Mouse (Mus musculus): ENCODE measurements around the gene Gga2. TPM values are rescaled to one million over a fixed set of nuclear protein-coding genes. Genes with fewer than 3 reads are reported as not detected.

The Gga2 gene
- total RNA-seq, 2 experiments from 2014 or later = 21.3 to 27.3 TPM

DNA sequence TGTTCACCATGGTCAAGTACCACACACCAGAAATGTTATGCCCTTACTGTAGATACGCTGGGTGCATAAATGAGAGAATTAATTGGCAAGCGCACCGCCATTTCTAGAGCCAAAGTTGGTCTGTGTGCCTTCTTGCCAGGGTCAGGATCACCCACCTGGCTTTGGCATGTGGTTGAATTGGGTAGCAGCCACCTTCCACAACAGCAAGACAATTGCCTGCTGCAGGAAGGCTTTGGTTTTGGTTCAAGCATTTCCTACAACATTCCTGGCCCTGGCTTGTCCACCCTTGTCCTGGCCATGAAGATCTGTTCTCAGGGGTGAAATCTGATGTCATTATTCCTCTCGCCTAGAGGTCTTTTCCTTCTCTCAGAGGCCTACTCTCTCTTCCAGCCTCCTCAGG, 8.7 kb downstream of the Gga2 start:
- DNase-seq = no peak

DNA sequence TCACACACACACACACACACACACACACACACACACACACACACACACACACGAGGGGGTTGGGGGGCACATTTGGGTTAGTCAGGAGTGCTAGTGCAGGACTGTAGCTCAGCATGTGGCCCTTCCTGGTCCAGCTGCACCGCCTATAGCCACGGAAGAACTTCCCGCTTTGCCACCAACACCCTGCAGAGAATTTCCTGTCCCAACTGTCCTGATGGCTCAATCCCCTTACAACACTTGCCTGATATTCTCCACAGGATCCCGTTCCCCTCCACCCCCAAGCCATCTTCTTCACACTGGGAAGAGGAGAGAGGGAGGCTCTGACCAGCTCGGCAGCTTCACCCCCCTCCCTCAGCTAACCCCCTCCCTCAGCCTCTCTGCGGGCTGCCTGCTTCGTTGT, 20.6 kb downstream of the Gga2 start:
- DNase-seq = no peak

DNA sequence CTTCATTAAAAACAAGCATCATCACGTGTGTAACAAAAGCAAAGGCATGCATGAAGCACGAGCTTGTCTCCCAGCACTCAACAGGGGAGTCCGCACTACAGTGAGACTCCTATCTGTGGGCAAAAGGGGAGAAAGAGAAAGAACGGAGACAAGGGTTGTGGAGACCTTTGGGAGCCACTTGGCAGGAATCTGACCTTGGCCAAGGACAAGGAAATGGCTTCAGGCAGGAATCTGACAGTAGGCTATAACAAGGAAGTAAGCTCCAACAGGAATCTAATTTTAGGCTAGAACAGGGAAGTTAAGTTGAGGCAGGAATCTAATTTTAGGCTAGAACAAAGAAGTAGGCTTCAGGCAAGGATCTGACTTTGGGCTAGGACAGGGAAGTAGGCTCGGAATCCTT, 25.1 kb downstream of the Gga2 start:
- no peak for DNase-seq

GRCm38 (mm10) chr7:121981307-121981871, 39.6 kb downstream of the Gga2 start, which contains the start of gene Cog7:
Gene Cog7, minus strand, starts transcription at chr7:121981711.
- peak; percentile 95 for DNase-seq

DNA sequence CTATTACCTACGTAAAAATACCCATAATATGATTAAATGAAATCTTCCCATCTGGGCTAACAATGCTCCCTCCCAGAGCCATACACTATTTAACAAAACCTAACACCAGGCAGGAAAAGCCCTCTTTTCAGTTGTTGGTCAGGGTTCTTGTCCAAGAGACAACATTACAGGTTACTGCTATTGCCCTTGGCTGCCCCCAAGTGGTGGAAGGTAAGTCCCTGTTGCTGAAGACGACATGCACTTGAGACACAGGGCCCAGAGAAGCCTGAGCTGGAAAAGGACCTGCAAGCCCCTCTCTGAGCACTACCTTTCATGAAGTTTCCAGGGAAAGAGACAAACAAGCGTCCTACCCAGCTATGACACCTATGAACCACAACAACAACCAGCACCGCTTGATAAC, 46.0 kb downstream of the Gga2 start:
- peak; percentile 52 for DNase-seq

GRCm38 (mm10) chr7:121971698-121972097, 49.3 kb downstream of the Gga2 start:
- no peak for DNase-seq

GRCm38 (mm10) chr7:121970250-121970649, 50.8 kb downstream of the Gga2 start:
- no peak for DNase-seq

DNA sequence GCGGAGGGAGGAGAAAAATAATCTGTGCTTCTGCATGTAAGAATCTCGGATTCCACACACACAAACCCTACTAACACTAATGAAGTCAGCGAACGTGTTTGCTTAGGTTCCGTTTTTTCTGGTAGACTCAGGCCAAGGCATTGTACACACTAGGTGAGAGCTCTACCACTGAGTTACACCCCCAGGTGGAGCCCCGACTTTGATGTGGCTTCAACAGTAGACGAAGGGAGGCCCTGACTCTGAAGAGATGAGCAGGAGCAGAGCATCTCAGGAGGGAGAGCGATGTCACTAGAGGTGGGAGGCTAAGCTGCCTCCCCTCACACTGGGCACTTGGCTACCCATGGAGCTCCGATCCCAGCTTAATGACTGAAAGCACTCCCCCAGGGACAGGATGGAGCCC, 52.2 kb downstream of the Gga2 start:
- DNase-seq = no peak

- no peak for DNase-seq
Observed at GRCm38 (mm10) chr7:121968242-121968641, 52.8 kb downstream of the Gga2 start.

GRCm38 (mm10) chr7:121966169-121966568, 54.9 kb downstream of the Gga2 start:
- no peak for DNase-seq

DNA sequence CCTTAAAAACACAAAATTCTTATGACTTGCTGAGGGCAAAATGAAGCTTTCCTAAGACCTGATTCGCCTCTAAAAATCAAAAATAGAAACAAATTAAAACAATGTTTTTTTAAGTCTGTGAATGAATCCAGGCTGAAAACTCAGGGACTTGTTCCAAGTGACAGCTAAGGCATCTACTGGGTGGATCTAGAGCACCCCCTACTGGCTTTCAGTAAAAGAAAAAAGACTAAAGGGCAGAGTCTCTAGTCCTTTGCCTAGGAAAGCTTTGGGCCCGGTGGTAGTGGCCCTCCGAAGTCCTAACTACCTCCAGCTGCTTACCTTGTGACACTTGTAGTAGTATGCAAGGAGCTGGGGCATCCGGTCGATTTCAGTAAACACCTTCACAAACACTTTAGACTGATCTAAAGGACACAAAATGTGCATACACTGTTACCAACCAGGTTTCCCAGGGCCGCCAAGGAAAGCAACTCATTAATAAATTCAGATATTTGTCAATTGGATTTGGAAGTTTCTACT, 57.1 kb downstream of the Gga2 start:
- no peak for DNase-seq

DNA sequence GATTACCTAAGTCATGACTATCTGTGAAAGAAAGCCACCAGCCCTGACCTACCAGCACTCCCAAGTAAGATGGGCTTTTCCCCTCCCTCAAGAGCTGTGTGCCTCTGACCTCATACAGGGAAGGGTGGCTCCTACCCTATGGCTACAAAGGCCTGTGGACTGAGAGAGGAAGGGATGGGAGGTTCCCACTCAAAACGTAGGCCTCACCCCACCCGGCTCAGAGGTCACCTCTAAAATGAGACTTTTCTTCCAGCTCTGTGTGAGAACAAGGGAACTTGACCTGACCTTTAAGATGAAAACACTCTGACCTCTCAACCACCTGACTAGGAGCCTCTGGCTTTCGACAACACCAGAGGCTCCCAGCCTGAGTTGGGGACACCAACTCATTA, 58.5 kb downstream of the Gga2 start:
- DNase-seq = no peak

DNA sequence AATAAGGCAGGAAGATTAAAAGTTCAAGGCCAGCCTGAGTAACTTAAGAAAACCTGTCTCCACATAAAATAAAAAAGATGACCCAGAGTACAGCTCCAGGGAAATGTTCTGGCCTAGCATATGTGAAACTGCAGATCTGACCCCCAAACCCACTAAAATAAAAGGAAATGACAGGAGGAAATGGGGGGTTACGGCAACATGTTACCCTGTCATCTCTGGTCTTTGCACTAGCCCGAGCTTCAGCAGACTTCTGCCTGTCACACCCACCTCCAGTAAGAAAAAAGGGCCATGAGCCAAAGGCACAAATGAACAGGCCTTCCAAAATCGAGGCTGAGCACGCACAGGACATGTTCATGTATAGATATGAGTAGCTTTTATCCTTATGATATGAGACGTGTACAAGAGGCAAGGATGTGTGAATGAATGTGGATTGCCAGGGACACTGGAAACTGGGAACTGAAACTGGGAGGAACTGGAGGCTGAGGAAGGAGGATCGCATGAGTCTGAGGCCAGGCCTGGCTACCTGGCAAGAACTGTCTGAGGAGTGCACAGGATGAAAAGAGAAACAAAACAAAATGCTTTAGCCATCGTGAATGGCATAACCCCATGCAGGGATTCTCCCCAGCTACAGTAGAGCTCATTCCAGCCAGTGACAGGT, 59.0 kb downstream of the Gga2 start:
- no peak for DNase-seq

GRCm38 (mm10) chr7:121955802-121956201, 65.2 kb downstream of the Gga2 start:
- DNase-seq = no peak

DNA sequence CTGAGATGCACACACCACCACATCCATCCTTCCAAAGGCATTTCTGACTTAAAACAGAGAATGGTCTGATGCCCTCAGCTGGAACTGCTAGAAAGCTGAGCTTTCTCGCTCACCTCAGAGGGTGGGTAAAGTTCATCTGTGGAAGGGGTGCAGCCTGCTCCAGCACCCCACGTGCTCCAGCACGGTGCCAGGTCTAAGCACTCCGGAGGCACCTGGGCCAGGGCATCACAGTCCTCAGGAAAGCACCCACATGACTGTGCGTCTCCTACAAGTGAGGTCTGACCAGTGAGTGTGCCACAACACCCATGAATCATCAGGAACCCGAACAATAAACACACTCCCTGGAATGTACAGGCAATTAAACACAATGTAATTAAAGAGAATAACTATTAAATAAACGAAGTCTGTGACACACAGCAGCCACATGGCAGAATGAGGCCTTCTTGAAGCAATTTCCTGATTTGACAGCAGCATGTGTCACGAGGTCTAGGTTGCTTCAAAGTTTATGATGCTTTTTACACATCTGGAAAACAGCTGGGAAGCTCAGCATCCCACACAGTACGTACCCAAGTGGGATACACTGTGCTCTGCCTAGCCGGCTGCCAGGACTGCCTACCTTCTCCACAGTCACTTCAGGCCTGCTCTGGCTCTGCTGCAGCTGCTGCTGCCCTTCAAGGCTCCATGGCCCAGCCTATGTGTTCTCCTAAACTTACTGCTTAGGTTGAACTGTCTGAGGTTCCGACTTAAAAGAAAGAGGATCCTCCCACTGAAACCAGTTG, 65.9 kb downstream of the Gga2 start:
- no peak for DNase-seq

DNA sequence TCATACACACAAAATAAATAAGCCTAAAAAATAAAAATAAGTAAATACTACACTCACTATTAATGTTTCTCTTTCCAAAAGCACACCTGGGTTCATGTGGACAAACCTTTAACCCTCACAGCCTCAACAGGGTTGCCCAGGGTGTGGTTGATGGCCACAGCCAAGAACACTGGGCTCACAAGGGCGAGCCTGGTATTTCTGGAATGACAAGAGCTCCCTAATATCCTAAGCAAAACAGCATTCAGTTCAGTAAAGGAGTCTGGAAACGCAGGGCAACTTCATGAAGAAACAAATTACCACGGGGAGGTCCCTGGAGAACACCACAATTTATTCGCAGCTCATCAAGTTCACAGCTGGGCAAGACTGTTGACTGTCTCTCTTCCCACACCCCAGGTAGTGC, 73.5 kb downstream of the Gga2 start:
- no peak for DNase-seq

DNA sequence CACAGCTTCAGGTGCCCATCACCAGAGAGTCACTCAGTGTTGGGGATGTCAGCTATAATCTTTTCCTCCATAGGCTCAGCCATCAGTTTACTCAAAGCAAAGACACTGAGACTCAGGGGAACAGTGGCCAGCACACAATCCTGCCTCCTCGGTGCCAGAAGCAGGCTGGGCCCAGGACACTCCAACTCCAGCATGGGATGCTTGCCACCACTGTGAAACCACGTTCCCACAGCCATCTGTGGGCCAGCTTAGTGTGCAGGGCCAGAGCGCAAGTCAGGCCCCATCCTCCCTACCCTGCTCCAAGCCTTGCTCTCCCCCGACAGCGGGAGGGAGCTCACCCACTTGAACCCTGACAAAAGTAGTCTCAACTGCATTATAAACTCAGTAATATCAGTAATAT, 74.8 kb downstream of the Gga2 start:
- no peak for DNase-seq

- no peak for DNase-seq
Observed at GRCm38 (mm10) chr7:121942371-121942770, 78.7 kb downstream of the Gga2 start.

DNA sequence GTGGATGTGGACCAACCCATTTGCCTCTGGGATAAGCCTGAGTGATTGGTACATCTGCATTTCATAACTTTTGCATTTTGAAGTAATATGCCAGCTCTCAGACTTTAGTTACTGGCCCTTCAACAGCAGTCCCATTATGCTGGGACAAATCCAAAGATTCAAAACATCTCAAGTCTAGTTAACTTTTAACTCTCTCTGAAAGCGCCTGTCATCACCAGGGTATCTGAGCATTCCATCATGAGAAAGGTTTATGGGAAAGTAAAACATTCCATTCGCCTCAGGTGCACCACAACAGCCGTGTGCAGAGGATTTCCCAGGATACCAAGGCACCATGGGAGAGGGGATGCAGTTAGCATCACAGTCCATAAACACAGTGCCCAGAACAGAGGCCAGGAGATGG, 79.4 kb downstream of the Gga2 start:
- DNase-seq = no peak

DNA sequence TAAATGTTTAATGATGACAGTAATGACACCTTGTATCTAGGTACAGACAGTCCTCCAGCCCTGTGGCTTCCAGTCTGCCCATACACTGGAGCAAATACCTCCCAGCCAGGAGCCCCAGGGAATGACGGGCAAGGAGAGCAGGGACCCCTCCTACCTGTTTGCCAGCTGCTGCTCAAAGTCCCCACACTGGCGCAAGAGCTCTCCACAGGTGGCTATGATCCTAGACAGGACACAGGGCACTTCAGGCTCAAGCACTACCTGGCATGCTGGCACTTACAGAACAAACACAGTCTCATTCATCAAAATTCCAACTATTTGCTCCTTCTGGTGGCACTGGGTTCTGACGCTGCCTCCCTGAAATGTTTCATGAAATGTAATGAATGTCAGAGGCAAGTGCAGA, 80.0 kb downstream of the Gga2 start:
- no peak for DNase-seq

DNA sequence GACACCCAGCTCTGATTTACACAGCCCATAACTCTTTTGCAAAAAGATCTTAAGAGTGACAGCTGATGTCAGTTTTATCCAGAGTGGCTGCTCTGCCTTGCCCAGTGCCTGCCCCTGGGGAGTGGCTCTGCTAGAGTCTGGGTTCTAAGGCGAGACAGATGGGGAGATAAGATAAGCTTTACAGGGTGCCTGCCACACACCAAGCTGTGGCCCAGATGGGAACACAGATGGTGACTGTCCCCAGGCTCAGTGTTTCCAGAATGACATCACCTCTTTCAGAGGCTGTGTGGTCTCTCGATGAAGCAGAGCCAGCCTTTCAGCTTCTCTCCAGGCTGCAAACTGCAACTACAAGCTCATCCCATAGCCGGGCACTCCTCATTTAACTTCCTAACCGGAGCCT, 81.3 kb downstream of the Gga2 start:
- DNase-seq = no peak

- DNase-seq = no peak
Observed at GRCm38 (mm10) chr7:121939244-121939643, 81.8 kb downstream of the Gga2 start.

DNA sequence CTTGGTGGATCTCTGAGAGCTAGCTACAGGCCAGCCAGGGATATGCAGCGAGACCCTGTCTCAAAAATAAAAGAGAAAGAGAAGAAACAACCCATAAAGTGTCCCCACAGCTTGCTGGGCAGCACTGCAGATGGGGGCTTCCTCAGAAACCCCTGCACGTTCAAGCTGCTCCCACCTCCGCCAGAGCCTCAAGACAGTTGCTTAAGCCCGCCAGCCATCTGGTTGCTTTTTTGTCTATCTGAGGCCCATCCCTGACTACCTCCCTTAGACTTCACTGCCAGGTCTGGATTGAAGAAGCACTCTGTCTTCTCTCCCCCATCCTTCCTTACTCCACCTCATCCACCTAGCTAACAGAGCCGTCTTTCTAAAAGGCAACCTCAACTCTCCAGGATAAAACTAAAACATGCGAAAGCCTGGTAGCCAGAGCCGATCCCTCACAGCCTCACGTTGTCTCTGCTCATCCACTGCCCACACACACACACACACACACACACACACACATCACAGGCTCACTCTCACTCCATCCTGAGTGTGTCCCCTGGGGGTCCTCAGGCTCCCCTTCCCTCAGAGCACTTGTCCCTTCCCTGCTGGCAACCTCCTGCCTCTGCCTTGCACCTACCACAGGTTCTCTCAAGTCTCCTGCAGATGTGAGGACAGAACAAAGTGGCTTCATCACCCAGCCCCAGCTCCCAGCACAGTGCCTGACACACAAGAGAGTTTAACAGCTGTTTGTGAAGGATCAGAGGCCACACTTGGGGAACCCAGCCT, 82.7 kb downstream of the Gga2 start:
- DNase-seq = no peak
